Mouse (Mus musculus) cerebellum, adult 18-20 months (tissue): Measurements from ENCODE around the gene Grm7.
A peak's percentile ranks its signal among the peaks of the same experiment; 100 is the strongest.

ENCODE experiments used
- DNase-seq, 2 experiments: peaks; one replicate each; pipeline ENCODE4 v3.0.0; 2021

Grm7 gene

DNA sequence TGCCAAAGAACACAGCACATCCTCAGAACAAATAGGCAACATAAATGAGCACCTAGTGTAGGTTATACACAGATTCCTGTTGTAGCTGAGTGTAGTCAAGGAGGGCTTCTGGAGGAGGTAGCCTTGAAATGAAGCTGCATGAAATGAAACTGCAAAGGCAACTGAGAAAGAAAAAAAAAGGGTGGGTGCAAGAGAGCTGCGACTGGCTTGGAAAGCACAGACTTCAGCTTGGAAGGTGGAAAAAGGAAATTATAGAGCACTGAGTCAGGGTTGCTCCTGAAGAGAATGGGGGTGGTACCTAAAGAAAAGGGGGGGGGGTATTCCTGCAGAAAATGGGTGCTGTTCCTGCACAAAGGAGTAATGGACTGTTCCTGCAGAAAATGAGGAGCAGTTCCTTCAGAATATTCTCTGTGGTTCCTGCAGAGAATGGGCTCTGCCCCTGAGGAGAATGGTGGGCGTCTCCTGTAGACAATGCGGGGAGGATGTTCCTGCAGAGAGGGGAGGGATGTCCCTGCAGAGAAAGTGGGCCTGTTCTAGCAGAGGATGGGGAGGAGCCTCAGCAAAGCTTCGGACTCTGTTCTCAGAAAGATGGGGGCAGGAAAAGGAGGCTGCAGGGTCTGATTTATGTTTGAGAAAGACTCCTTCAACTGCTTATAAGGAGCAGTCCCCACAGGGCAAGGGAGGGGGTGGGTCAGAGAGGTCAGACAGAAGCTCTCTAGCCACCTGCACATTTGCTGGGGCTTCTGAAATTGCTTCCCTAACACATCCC is 726.4 kb downstream of the Grm7 start:
- DNase-seq: no peak

DNA sequence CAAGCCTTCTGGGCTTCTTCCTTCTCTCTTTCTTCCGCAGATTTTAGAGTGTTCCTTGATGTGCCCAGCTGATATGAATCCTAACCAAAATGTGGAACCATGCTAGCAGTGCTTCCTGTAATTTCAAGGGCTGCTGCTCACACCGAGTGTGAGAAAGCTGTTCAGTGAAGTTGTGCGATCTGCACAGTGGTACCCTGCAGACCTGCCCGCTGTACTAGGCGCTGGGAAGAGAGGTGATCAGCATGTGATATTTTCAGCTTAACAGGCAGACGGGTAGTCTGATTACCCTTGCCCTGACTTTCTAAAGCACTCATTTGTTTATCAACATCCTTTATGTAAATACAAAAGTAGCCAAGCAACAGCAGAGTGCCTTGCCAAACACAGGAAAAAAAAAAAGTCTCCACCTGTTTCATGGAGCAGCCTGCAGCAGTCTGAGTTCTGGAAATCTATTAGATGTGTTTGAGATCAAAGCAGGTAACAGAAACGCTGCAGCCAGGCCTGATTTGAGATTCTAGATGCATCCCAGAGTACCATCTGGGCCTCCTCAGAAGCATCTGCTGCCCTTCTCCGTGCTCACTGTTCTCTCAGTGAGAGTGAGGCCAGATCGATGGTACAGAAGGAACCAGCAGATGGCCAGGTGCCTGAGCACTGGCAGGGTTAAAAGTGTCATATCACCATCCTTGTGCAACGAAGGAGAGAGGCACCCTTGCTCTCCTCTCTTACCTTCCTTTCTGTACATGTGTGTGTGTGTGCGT is 727.4 kb downstream of the Grm7 start:
- peak; percentile 37 to 51 for DNase-seq

DNA sequence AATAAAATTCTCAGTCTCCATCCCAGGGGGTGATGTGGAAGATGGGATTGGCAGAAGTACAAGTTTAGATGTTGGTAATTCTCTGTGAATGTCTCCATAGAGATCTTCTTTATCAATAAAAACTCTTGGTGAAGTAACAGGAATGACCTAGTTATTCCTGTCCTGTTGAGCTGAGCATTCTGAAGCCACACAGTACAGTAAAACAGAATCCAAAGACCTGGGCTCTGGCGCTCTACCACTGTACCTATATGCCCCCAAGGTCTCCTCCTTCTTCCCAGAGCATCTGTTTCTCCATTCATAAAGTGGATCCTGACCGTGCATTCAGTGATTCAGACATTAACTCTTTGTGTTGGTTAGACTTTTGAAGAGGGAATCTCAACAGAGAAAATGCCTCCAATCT is 735.3 kb downstream of the Grm7 start:
- DNase-seq: no peak

DNA sequence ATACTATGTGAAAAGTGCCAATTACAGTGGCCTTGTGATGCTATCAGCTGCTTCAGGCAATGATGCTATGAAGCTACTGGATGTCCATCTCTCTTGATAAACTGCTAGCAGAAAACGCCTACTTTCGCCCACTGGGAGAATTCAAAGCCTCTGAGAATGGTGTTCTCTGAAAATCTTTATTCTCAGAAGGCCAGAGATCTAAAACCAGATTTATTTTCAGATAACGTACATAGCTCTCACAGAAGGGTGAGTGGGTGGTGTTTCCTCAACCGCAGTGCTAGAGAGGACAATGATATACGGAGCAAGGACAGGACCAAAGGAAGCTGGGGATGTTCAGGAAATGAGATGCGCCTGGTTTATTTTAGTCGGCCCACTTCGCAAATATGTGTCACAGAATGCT is 763.4 kb downstream of the Grm7 start:
- no peak for DNase-seq

DNA sequence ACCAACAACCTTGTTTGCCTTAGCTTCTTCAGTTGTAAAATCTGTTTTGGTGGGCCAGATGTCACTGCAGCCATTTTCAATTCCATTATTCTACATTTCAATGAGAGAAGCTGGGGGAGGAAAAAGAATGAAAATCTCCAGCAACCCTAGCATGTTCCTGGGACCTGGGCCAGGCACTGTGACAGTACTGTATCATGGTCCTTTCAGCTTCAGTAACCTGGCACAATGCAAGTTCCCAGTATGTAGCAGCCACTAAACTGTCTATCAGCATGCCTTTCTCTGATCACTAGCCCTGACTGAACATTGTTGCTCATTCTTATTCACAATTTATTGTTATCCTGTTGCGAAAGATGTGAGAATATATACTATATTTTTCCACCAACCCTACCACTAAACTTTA is 779.4 kb downstream of the Grm7 start:
- no peak for DNase-seq

DNA sequence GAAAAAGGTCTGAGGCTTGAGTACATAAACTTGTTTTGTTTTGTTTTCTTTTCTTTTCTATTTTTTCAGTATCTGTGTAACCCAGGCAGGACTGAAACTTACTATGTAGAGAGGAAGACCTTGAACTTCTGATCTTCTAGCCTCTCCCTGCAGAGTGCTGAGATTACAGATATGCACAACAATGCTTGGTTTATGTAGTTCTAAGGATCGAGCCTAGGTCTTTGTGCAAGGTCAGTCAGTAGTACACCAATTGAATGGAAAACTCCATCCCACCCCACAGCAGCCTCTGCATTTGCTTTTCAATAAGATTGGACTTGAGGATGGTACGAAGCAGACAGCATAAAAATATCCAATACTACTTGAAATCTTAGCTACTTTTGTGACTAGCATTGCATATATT is 800.8 kb downstream of the Grm7 start:
- no peak for DNase-seq

DNA sequence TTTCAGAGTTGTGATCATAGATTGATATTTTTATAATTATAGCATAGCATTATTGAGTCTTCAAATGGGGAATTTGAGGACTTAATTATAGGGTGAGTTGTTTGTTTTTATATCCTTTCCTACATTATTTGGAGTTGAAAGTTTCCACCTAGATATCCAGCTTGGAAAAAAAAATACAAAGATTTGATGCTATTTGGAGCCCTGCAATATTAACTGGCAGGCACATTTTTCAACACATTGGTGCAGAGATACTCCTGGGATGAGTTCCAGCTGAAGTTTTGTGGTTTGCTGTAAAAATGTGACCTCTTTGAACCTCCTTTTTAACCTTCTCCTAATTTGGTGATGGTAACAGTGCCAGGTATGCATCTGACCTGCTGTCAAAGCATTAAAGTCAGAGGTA is 802.5 kb downstream of the Grm7 start:
- DNase-seq: no peak

DNA sequence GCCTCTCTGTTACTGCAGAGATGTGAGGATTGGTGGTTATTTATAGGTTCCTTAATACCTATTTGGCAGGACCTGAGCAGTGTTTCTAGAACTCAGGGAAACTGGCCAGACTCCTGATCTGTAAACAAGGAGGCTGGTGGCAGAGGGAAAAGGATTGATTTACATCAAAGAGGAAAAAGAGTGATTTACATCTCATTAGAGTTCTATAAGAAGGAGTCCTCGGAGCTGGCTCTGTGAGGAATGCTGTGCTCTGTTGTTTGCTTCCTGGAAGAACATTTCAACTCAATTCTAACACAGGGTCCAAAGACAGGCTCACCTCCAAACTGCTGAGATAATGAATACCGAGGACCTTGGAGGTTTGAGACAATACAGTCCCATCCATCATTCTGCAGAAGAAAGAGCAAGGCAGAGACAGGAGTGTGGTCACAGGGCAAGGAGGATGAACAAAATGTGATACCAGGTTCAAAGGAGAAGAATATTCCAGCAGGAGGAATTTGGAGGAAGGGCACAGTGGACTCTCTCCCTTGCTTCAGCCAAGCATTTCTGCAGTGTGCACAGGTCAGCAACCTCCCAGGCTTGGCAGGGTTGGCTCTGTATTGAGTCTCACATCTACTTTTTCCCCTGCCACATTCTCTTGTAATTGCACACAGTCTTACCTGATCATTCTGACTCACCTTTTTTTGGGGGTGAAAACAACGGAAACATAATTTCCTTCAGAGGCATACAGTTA is 803.8 kb downstream of the Grm7 start:
- no peak for DNase-seq

DNA sequence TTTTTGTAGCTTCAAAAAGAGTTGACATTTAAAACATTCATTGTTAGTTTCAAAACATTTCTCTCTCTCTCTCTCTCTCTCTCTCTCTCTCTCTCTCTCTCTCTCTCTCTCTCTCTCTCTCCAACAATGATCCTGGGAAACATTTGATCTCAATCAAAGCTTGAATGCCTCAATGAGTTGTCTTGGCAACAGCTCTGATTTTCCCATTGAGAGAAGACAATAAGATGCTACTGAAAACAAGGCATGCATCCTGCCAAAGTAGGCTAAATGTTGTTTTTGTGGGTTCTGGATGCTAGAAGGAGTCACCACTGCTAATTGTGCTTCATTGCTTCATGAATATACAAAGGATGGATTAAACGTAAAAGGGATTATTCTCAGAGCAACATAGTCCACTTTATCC is 836.5 kb downstream of the Grm7 start:
- no peak for DNase-seq

DNA sequence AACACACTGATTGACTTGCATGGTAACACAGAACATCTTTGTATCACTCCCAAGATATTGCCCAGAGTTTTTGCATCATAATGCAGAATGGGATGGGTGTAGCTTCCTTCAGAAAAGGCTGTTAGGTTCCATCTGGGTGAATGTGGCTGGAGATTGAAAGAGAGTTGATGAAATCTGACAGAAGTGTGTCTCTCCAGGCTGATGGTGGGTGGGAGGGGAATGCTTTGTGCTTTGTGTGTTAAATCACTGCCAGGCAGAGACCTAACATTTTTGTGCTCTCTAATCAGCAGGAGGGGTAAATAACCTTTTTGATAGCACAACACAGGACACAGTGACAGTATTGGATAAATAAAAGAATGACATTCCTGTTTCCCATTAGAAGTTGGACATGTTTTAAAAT is 840.7 kb downstream of the Grm7 start:
- no peak for DNase-seq

DNA sequence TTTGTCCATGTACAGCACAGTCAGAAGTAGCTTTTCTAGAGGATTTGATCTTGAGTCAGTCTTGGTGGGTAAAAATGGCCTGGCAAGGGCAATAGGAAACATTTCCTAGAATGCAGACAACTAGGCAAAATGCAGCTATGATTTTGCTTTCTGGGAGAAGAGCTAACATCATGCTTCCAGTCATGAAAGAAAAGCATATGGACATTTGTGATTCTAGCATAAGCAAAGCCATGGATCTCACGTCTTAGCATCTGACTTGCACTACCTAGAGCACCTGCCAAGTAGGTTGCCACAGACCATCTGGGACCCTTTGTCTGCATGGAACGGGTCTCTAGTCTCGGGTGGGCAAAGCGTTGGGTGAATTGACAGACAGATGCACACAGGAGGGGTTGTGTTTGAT is 842.2 kb downstream of the Grm7 start:
- no peak for DNase-seq

DNA sequence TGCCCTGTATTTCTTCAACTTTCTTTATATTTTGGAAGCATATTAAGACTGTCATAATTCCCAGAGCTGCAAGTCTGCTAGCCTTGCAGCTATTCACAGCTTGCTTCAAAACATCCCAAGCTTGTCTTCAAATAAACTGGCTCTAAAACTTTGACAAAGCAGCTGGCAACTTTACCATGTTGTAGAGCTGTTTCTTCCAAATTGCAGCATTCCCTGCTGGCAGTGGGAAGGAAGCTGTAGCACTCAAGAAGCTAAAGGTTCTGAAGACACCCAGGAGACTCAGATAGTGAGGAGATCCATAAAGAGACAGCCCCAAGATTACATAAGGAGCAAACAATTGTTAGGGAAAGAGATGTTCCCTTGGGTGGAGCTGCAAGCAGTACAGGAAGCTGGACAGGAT is 846.8 kb downstream of the Grm7 start:
- no peak for DNase-seq

DNA sequence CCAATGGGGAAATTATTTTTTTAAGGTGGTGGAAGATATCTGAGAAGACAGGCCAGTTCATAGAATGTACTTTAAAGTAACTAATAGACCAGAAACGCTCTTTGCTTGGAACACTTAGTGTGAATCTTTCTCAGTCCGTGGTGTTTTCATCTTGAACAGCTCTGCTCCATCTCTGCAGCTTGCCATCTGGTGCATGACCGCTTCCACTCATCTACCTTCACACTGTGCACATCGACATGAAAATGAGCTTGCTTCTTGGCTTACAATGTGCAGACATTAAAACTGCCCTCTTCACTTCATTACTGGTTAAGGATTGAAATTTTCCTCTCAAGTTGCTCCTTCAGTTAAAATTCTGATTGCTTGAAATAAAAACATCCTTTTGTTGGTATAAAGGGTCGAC is 854.2 kb downstream of the Grm7 start:
- DNase-seq: no peak

DNA sequence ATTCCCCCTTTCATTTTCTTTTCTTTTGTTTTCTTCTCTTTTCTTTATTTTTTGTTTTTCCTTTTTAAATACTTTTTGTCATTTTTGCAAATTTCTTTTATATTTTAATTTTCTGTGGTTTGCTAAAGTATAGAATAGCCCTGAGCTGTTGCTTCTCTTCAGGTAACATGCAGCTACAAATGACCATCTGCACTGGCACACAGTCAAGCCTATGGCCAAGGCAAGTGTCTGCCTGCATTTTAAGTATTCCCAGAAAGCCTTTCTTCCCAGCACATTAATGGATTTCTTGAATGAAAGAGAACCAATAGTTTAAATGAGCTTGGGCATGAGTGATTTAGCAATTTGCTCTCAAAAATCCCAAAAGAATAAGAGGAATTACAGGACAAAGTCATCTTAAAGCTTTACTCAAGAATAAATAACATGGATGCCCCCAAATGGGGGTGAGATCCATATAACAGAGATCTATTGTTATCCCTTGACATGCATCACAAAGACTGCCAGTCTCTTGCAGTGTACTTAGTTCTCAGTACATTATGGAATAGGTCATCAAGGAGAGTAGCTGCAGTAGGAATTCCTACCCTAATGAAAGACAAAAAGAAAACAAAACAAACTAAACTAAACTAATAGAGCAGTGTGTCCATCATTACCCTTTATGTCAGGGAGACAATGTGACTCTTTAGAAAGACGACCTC is 865.5 kb downstream of the Grm7 start:
- DNase-seq: no peak

DNA sequence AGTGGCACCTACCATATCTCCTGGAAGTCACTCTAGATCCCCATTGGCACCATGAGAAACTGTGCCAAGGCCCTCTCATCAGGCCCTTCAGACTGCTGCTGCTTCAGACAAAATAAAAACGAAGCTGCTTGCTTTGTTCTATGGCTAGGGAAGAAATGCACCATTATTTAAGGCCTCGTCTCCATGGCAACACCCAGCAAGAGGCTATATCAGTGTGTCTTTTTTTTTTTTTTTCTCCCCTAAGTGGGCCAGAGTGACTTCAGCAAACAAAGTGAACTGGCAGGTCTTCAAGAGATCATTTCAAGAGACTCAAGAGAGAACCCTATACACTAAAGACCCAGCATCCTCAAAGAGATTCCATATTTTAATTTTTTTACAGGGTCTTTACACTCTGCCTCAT is 867.0 kb downstream of the Grm7 start:
- no peak for DNase-seq

DNA sequence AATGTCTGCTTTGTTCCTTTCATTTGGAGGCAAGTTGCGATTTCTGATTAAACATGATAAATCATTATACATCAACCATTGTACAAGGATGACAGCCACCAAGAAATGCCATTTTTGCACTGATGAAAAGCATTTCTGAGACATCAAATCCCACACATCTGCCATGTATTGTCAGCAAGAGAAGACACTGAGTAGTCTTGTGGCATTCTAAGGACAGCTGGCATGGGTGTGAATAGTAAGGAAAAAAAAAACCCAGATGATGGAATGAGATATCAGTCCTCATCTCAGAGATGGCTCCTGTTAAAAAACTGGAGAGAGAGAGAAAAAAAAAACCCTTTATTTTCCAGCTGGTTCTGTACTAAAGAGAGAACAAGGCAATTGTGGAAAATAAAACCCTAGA is 875.8 kb downstream of the Grm7 start:
- no peak for DNase-seq

DNA sequence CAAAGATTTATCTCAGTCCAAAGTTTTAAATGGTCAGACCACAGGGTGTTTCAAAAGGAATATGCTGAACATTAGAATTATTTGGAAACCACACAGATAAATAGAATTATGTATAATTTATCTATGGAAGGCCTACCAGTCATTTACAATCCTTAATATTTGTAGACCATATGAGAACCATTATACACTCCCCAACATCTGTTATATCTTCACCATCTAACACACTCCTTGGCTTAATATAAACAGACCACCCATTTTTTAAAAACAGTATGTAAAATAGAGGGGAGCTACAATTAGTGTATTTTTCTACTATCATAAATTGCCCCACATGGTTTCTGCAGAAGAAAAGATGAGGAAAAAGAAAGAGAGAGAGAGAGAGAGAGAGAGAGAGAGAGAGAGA is 876.7 kb downstream of the Grm7 start:
- DNase-seq: no peak

DNA sequence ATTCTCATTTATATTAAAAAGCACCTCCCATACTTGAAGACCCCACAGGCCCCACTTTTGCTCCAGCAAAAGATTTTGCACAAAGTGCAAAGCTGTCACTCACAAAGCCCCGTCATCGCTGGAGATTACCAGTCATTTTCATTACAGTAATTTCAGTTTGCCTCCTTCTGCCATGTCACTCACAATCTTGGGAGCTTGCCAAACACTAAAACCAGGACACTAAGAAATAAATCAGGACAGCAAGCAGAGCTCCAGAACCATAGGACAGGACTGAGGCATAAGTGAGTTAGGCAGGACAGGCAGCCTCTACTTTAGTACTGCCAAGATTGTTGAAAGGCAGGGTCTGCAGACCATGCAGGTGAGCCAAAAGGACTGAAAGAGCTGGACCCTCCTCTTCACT is 884.6 kb downstream of the Grm7 start:
- DNase-seq: peak; percentile 8 to 9

DNA sequence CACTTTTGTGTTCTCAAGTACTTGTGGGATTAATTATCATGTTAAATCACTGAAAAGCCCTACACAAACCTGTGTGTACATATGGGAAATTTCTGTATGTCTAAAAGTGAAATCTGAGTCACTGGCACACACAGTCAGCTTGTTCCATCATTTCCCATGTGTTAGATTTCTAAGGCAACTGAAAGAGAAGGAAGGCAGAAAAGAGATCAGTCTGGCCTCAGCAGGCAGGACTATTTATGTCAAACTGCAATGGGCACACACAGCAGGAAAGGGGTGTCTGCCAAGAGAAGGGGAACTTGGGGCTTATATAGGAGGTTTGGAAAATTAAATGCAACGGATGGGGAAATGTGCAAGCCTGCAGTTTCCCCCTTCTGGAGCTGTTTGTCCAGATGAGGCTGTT is 913.2 kb downstream of the Grm7 start:
- DNase-seq: no peak

DNA sequence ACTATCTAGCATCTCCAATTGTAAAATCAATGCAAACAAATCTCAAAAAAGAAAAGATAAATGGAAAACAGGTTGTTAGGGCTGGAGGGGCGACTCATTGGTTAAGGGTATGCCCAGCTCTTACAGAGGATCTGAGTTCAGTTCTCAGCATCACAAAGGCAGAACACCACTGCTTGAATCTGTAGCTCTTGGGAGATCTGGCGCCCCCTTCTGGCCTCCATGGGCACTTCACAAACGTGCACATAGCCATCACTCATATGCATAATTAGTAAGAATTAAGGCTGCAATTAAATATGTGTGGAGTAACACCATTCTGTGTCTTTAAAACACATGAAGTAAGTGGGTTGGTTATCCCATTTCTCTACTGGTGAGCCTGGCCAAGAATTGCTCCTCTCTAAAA is 914.1 kb downstream of the Grm7 start:
- no peak for DNase-seq

DNA sequence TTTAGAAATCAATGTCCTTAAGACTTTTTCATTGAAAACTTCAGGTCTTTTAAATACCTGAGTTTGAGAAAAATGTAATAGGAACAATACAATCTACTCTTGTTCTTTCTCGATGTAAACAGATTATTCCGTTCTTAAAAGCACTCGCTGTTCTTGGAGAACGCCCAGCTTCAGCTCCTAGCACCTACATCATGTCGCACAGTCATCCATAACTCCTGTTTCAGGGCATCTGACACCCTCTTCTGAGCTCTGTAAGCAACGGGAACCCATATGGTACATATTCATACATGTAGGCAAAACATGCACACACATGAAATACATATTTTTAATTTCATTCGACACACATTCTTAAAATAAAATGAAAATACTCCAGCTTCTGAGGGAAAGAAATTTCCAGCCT is 916.0 kb downstream of the Grm7 start:
- no peak for DNase-seq

DNA sequence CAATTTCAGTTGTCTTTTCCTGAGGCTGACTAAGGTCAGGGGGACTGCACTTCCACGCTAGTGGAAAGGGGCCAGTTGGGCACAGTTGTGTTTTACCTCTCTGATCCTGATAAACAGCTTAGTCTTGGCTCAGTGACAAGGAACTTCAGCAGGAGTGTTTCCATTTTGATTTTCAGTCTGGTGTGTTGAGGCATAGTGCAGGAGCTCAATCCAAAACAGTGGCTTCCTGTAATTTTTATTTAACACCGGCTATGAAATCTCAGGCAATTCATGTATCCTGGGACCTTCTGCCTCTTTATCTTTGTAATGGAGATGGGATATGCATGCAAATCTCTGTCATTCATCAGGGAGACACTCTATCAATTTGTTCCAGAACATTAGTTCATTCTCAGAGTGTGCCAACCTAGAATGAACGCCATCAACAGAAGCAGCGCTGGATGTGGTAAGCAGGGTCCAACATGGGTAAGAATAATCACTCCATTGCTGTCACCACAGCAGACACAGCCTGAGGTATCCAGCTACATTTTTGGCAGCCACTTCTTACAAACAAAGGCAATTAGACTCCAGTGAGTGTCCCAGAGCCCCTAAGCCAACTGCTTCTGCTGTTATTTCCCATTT is 926.2 kb downstream of the Grm7 start:
- no peak for DNase-seq

DNA sequence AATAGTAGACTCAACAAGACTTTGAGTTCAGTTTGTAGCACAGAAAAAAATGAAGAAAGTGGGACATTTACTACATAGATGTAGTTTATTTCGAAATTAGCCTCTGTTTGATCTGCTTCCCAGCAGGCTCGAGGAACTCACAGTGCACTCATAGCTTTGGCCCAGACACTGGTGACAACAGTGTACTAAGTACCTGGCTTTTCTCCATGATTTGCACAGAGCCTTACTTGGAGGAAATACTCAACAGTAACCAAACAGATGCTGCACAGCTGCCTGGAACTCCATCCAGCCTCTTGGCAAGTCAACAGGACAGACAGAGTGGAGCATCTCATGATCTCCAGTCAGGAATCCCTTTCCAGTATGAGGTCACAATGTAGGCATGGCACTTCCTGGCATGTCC is 939.5 kb downstream of the Grm7 start:
- no peak for DNase-seq
